Mouse (Mus musculus) neural tube, embryonic 13.5 days (tissue): ENCODE measurements around the gene Dstn. TPM values are rescaled to one million over a fixed set of nuclear protein-coding genes. Genes with fewer than 3 reads are reported as not detected.
A peak's percentile ranks its signal among the peaks of the same experiment; 100 is the strongest.

Source experiments
- ATAC-seq: fragments of 200-750 bp; cut with Nextera tagmentation; 2 replicates; pipeline ENCODE4 v1.8.0; 2017; ENCODE audit warnings: low read depth, mild to moderate bottlenecking, moderate TSS enrichment, moderate library complexity
- H3K27ac ChIP-seq: fragments of 300-500 bp; sonication (generic); replicated peaks from 2 replicates; pipeline ENCODE4 v1.5.1; 2015; ENCODE audit warnings: moderate library complexity, mild to moderate bottlenecking, inconsistent platforms
- H3K27me3 ChIP-seq: fragments of 300-500 bp; sonication (generic); 2 replicates; pipeline ENCODE4 v1.6.1; 2015; ENCODE audit warnings: mild to moderate bottlenecking, inconsistent platforms
- H3K36me3 ChIP-seq: fragments of 300-500 bp; sonication (generic); 2 replicates; pipeline ENCODE4 v1.6.1; 2015; ENCODE audit warnings: mild to moderate bottlenecking, inconsistent platforms
- H3K4me1 ChIP-seq: fragments of 300-500 bp; sonication (generic); replicated peaks from 2 replicates; pipeline ENCODE4 v1.6.1; 2015; ENCODE audit warnings: inconsistent platforms
- H3K4me2 ChIP-seq: fragments of 300-500 bp; sonication (generic); 2 replicates; pipeline ENCODE4 v1.6.1; 2015; ENCODE audit warnings: inconsistent platforms, mild to moderate bottlenecking, moderate library complexity
- H3K4me3 ChIP-seq: fragments of 300-500 bp; sonication (generic); 2 replicates; pipeline ENCODE4 v1.5.1; 2015; ENCODE audit warnings: mild to moderate bottlenecking, inconsistent platforms
- H3K9ac ChIP-seq: fragments of 300-500 bp; sonication (generic); 2 replicates; pipeline ENCODE4 v1.6.1; 2015; ENCODE audit warnings: moderate library complexity, mild to moderate bottlenecking, inconsistent platforms
- H3K9me3 ChIP-seq: fragments of 300-500 bp; sonication (generic); 2 replicates; pipeline ENCODE4 v1.6.1; 2016; ENCODE audit warnings: inconsistent platforms
- WGBS: fragments of 180-500 bp; shearing (Covaris S2); methylation state at CpG from one replicate; pipeline ENCODE4 v1.1.7; 2015; 5-methylcytosine and 5-hydroxymethylcytosine counted together
- polyA plus RNA-seq: library from polyadenylated mRNA; unstranded; fragments of >200 nt; fragmentation: Nextera tagmentation; extraction: Ambion mirVana; gene quantifications from 2 replicates; pipeline ENCODE4 v1.2.1, GENCODE M21; 2015

Gene Dstn
- polyA plus RNA-seq, 1 experiment from 2014 or later, result 477 TPM

DNA sequence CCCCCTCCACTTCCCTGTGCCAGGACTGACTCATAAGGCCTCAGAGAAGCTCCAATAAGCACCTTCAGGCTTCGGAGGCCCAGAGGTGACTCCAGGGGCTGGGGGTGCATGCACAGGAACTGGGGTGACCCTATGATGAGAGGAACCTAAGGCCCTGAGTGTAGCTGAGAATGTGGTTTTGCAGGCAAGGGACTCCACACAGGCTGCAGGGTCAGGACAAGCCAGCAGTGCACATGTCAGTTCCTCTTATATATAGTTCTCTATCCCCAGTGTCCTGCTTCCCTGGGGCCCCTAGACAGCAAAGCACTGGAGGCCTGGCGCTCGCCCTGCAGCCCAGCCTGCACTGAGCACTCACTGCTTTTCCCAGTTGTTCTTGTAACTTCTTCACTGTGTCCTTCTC is 32.9 kb downstream of the Dstn start:
- Histone ChIP-seq H3K36me3 (peaks cover 98% of the 10 kb centered on the region), H3K4me3 (no peak overlapping the region), H3K9me3 (no peaks in the 10 kb centered on the region), H3K4me1 (no peaks in the 10 kb centered on the region), H3K4me2 (no peak overlapping the region), H3K9ac (no peak overlapping the region), H3K27me3 (no peaks in the 10 kb centered on the region), H3K27ac (no peak overlapping the region)
- 92% methylated on average over 3 of the region's 3 CpGs for WGBS
- no peak for ATAC-seq

GRCm38 (mm10) chr2:143948416-143948815 is 33.3 kb downstream of the Dstn start:
- 89% methylated on average over 4 of the region's 4 CpGs for WGBS
- no peaks in the 10 kb centered on the region for H3K9me3 ChIP-seq
- no peaks in the 10 kb centered on the region for H3K4me1 ChIP-seq
- no peak overlapping the region for H3K27ac ChIP-seq
- H3K4me3 ChIP-seq, result no peak overlapping the region
- peaks cover 99% of the 10 kb centered on the region for H3K36me3 ChIP-seq
- no peak overlapping the region for H3K9ac ChIP-seq
- no peak for ATAC-seq
- no peaks in the 10 kb centered on the region for H3K27me3 ChIP-seq
- no peak overlapping the region for H3K4me2 ChIP-seq

GRCm38 (mm10) chr2:143949217-143949616 is 34.1 kb downstream of the Dstn start:
- 93% methylated on average over 6 of the region's 6 CpGs for WGBS
- H3K36me3 ChIP-seq, result peaks cover 99% of the 10 kb centered on the region
- no peak overlapping the region for H3K9ac ChIP-seq

GRCm38 (mm10) chr2:143950290-143951027 is 35.3 kb downstream of the Dstn start:
- 92% methylated on average over 5 of the region's 5 CpGs for WGBS
- peaks cover 99% of the 10 kb centered on the region for H3K36me3 ChIP-seq
- H3K27me3 ChIP-seq, result no peaks in the 10 kb centered on the region
- H3K9me3 ChIP-seq, result no peaks in the 10 kb centered on the region
- H3K4me3 ChIP-seq, result no peak overlapping the region
- H3K4me2 ChIP-seq, result no peak overlapping the region
- H3K27ac ChIP-seq, result no peak overlapping the region
- no peaks in the 10 kb centered on the region for H3K4me1 ChIP-seq
- no peak overlapping the region for H3K9ac ChIP-seq
- ATAC-seq, result no peak

More at GRCm38 (mm10) chr2:143949217-143949616, 34.1 kb downstream of the Dstn start:
- no peak for ATAC-seq
- no peak overlapping the region for H3K4me2 ChIP-seq
- no peaks in the 10 kb centered on the region for H3K27me3 ChIP-seq
- no peaks in the 10 kb centered on the region for H3K4me1 ChIP-seq
- no peaks in the 10 kb centered on the region for H3K9me3 ChIP-seq
- H3K4me3 ChIP-seq, result no peak overlapping the region
- no peak overlapping the region for H3K27ac ChIP-seq

GRCm38 (mm10) chr2:143951028-143951420 is 35.9 kb downstream of the Dstn start:
- Histone ChIP-seq H3K27me3 (no peaks in the 10 kb centered on the region), H3K9ac (no peak overlapping the region), H3K4me3 (no peak overlapping the region), H3K4me1 (no peaks in the 10 kb centered on the region), H3K27ac (no peak overlapping the region), H3K36me3 (peaks cover 99% of the 10 kb centered on the region), H3K9me3 (no peaks in the 10 kb centered on the region), H3K4me2 (no peak overlapping the region)
- 95% methylated on average over 1 of the region's 1 CpGs for WGBS
- ATAC-seq, result no peak

- Histone ChIP-seq H3K4me3 (no peak overlapping the region), H3K27ac (no peak overlapping the region), H3K9me3 (no peaks in the 10 kb centered on the region), H3K4me2 (no peak overlapping the region), H3K4me1 (no peaks in the 10 kb centered on the region), H3K9ac (no peak overlapping the region), H3K27me3 (no peaks in the 10 kb centered on the region), H3K36me3 (peaks cover 99% of the 10 kb centered on the region)
- 86% methylated on average over 5 of the region's 5 CpGs for WGBS
- no peak for ATAC-seq
Observed at GRCm38 (mm10) chr2:143951546-143952315, 36.6 kb downstream of the Dstn start.

- no peak overlapping the region for H3K9ac ChIP-seq
- no peaks in the 10 kb centered on the region for H3K9me3 ChIP-seq
- peaks cover 93% of the 10 kb centered on the region for H3K36me3 ChIP-seq
Observed at GRCm38 (mm10) chr2:143953944-143954343, 38.8 kb downstream of the Dstn start.

GRCm38 (mm10) chr2:143955004-143955403 is 39.9 kb downstream of the Dstn start:
- Histone ChIP-seq H3K4me1 (no peaks in the 10 kb centered on the region), H3K4me3 (no peak overlapping the region), H3K36me3 (peaks cover 87% of the 10 kb centered on the region), H3K27me3 (no peaks in the 10 kb centered on the region), H3K27ac (no peak overlapping the region), H3K9me3 (peaks cover 7% of the 10 kb centered on the region; the same call in 1 of the 2 replicates), H3K4me2 (no peak overlapping the region), H3K9ac (no peak overlapping the region)
- no peak for ATAC-seq
- WGBS, result 93% methylated on average over 4 of the region's 4 CpGs

More at GRCm38 (mm10) chr2:143953944-143954343, 38.8 kb downstream of the Dstn start:
- Histone ChIP-seq H3K27me3 (no peaks in the 10 kb centered on the region), H3K4me2 (no peak overlapping the region), H3K4me3 (no peak overlapping the region), H3K27ac (no peak overlapping the region), H3K4me1 (no peaks in the 10 kb centered on the region)
- ATAC-seq, result no peak
- 87% methylated on average over 4 of the region's 4 CpGs for whole genome bisulfite sequencing

- H3K36me3 ChIP-seq, result peaks cover 81% of the 10 kb centered on the region
Observed at GRCm38 (mm10) chr2:143955746-143956145, 40.6 kb downstream of the Dstn start.

GRCm38 (mm10) chr2:143962192-143962591 is 47.1 kb downstream of the Dstn start:
- Histone ChIP-seq H3K4me2 (no peak overlapping the region), H3K4me3 (no peak overlapping the region), H3K9ac (no peak overlapping the region), H3K27ac (no peak overlapping the region), H3K9me3 (peaks cover 7% of the 10 kb centered on the region; the same call in 1 of the 2 replicates), H3K36me3 (peaks cover 81% of the 10 kb centered on the region), H3K27me3 (no peaks in the 10 kb centered on the region), H3K4me1 (no peaks in the 10 kb centered on the region)
- 96% methylated on average over 5 of the region's 5 CpGs for WGBS
- ATAC-seq, result no peak

More at GRCm38 (mm10) chr2:143955746-143956145, 40.6 kb downstream of the Dstn start:
- no peaks in the 10 kb centered on the region for H3K27me3 ChIP-seq
- no peak overlapping the region for H3K27ac ChIP-seq
- H3K4me3 ChIP-seq, result no peak overlapping the region
- no peaks in the 10 kb centered on the region for H3K4me1 ChIP-seq
- H3K4me2 ChIP-seq, result no peak overlapping the region
- no peak overlapping the region for H3K9ac ChIP-seq
- ATAC-seq, result no peak
- WGBS, result 97% methylated on average over 4 of the region's 4 CpGs
- peaks cover 7% of the 10 kb centered on the region; the same call in 1 of the 2 replicates for H3K9me3 ChIP-seq

GRCm38 (mm10) chr2:143963318-143963717 is 48.2 kb downstream of the Dstn start:
- Histone ChIP-seq H3K9me3 (peaks cover 7% of the 10 kb centered on the region; the same call in 1 of the 2 replicates), H3K27ac (no peak overlapping the region), H3K4me2 (no peak overlapping the region), H3K36me3 (peaks cover 81% of the 10 kb centered on the region), H3K27me3 (no peaks in the 10 kb centered on the region), H3K9ac (no peak overlapping the region), H3K4me3 (no peak overlapping the region), H3K4me1 (no peaks in the 10 kb centered on the region)
- peak; percentile 11; the same call in 1 of the 2 replicates for ATAC-seq
- whole genome bisulfite sequencing, result 100% methylated on average over 1 of the region's 1 CpGs

DNA sequence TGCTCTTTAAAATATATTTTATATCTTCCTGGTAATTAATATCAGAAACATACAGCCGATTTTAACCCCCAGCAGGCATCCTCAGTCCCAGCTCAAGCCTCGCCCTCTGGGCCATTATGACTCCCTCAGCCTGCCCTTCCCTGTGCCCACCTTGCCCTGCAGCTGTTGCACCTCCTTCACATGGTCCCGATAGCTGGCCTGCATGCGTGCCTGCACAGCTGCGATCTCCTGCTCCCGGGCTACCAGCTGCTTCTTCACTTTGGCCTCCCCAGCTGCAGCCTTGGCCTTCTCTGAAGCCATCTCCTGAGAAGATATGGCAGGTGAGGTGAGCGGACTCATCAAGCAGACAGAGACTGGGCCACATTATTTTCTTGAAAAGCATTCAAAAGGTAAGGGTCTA is 54.1 kb downstream of the Dstn start:
- Histone ChIP-seq H3K27me3 (no peaks in the 10 kb centered on the region), H3K27ac (no peak overlapping the region), H3K4me1 (no peaks in the 10 kb centered on the region), H3K9ac (no peak overlapping the region), H3K9me3 (no peaks in the 10 kb centered on the region), H3K4me2 (no peak overlapping the region), H3K4me3 (no peak overlapping the region), H3K36me3 (peaks cover 91% of the 10 kb centered on the region)
- 95% methylated on average over 7 of the region's 7 CpGs for WGBS
- no peak for ATAC-seq
